Mouse (Mus musculus) MEL-GATA-1-ER (cell line): ENCODE data around the gene Tenm2.

Experiments
- DNase-seq: peaks from one replicate; pipeline ENCODE4 v3.0.0-alpha.2; 2012; ENCODE audit warnings: low read depth; ENCODE audit errors: extremely low read depth

Tenm2 gene

DNA sequence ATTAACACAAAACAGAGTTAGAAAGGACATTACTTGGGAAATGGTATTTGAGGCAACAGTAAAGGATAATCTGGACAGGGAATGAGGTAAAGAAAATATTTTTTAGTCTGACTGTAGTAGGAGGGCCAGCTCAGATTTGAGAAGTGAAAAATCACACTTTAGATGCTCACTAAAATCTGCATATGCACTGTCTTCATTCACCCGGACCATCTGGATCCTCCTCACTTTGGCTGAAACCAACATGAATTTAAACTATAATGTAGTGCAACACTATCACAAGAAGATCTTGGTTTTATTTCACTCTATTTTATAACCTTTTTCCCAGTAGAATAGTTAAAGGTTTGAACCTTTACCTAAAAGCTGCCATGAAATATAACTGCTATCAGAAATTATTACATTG is 326.7 kb downstream of the Tenm2 start:
- no peak for DNase-seq

DNA sequence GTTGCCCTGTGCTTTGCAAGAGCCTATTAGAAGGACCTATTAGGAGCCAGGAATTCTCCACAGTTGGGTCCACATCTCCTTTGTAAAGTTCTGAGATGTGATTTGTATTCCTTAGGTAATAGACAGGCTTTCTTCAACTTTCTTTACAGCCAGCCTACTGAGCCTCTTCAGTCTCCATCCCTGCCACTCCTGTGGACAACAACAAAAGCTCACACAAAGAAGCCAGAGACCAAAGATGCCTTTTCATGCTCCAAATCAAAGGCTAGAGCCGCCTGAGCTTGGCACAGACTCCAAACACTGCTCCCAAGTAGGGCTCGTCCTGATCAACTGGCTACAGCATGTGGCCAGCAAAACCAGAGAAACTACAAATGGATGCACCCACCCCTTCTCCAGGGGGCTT is 333.5 kb downstream of the Tenm2 start:
- no peak for DNase-seq

- no peak for DNase-seq
Observed at GRCm38 (mm10) chr11:36893061-36893460, 342.7 kb downstream of the Tenm2 start.

GRCm38 (mm10) chr11:36891106-36891505 is 344.7 kb downstream of the Tenm2 start:
- no peak for DNase-seq

GRCm38 (mm10) chr11:36887490-36887889 is 348.3 kb downstream of the Tenm2 start:
- no peak for DNase-seq

DNA sequence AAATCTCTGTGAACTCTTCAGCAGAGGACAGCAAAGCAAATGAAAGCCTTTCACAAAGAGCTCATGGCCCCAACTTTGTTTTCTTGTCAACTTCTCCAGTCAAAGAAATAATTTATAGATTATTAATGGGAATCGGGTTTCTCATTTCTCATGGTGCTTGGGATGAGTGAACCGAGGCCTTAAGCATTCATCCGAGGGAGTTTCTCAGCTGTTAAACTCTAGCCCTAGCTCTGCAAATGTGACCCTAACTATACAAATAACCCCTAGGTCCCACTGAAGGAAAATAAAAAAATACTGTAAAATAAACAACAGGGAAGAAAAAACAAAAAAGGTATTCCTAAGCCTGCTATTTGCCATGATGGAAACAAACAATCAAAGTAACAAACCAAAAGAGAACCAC is 349.6 kb downstream of the Tenm2 start:
- DNase-seq, result no peak

DNA sequence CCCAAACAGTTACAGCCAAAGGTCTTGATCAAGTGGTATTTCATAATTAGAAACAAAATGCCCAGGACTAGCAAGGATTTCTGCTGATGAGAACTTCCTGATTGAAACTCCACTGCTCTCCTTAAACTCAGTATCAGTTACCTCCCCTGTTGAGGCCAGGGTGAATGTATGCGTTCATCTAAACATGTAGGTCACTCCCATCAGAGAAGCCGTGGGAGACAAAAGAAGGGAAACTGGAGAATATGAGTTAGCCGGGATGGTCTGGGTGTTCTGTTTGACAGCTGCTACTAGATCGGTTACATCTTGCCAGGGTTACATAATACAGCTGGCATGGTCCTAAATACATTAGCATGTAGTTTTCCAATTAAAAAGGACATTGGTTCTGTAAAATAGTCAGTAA is 362.8 kb downstream of the Tenm2 start:
- DNase-seq, result no peak

- DNase-seq, result no peak
Observed at GRCm38 (mm10) chr11:36870548-36870947, 365.2 kb downstream of the Tenm2 start.

DNA sequence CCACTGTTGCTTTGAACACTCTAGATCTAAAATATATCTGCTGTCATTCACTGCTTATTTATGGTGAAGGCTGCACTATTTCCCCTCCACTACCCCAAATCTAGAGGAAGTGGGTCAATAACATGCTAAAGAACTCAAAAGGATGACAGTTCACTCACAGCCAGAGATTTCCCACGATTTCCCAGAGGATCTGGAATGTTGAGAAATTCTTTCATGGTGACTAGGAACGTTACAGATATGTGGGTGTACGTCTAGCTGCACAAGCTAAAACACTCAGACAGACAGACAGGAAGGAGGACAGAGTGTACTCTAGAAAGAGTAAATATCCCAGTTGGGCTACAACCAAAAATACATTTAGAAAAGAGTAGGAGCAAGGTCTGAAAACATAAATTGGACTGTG is 384.1 kb downstream of the Tenm2 start:
- DNase-seq, result no peak

DNA sequence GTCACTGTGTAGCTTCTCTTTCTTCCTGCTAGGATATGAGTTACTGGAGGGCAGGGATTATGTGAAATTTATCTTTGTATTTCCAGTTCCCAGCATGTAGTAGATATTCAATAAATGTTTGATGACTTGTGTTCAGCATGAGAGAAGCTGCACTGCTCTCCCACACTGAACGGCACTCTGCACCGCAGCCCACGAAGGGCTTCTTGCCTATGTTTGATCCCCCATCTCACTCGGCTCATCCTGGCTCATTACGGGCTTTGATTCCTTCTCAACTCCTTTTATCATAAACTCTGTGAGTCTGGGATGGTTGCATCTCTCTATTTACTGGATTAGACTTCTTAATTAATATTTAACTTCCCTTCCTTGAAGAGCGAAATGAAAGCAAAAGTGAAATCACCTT is 388.3 kb downstream of the Tenm2 start:
- no peak for DNase-seq

DNA sequence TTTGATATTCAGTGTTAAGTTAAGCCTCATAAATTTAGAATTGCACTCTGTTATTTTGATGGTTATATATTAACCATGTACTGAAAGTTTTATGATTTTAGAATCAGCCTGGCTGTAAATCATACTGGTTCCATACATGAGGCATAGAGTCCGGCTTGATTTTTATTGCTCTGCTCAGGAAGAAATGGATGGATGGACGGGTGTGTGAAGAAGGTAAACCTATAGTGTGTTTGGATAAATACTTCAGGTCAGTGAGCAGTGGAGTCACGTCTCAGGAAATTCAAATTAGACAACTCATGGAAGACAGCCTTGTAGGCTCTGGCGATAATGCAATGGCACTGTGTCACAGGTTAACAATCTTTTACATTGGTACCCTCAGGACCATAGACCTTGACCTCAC is 402.9 kb downstream of the Tenm2 start:
- DNase-seq, result no peak

GRCm38 (mm10) chr11:36831511-36831910 is 404.3 kb downstream of the Tenm2 start:
- no peak for DNase-seq

GRCm38 (mm10) chr11:36824666-36825065 is 411.1 kb downstream of the Tenm2 start:
- no peak for DNase-seq

DNA sequence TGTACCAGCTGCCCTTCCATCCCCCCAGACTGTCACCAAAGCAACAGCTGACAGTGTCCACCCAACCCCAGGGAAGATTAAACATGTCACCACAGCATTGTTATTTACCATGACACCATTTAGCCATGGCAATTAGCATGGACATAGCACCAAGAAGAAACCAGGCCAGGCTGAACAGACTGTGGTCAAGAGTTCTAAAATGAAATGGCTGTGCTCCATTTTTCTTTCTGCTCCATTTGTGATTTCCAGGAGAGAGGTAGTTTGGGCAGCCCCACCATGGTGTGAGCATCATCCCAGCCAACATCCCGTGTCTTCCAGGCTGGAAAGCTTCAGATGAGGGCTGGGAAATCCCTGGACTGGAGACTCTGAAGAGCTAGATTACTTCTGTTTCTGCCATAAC is 431.1 kb downstream of the Tenm2 start:
- no peak for DNase-seq

DNA sequence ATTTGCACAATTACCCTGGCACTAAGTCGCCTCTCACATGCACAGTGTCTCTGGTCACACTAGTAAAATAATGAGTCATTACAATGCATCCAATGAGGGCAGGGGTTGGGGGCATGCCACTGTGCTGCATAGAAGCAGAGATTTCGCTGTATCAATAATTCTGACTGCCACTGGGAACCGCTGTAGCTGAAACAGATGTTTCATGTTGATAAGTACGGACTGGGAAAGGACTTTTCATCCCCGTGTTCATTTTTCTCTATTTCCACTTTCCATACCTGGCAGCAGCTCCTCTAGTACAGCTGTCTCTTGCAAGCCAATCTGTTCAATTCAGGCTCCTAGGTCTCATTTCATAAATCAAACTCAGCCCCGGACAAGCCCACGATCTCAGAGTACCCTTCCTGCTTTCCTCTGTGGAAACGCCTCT is 433.5 kb downstream of the Tenm2 start:
- DNase-seq, result no peak

GRCm38 (mm10) chr11:36801683-36802082 is 434.1 kb downstream of the Tenm2 start:
- DNase-seq, result no peak

DNA sequence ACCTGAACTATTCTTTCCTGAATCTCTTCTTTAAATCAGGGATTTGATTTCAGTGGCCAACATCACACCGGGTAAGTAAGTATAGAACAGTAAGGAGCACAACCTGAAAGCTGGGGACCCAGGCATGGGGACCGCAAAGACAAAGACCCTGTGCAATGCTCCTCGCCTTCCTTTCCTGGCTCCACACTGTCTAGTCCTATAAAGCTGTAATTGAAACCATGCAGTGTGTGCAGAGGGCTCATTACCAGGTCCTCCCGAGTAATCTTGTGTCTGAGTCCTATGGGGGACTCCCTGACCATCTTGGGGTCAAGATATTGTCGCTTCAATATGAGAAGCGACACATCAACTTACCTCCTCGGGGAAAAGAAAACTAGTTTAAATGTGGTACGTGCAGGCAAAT is 436.4 kb downstream of the Tenm2 start:
- DNase-seq, result no peak

DNA sequence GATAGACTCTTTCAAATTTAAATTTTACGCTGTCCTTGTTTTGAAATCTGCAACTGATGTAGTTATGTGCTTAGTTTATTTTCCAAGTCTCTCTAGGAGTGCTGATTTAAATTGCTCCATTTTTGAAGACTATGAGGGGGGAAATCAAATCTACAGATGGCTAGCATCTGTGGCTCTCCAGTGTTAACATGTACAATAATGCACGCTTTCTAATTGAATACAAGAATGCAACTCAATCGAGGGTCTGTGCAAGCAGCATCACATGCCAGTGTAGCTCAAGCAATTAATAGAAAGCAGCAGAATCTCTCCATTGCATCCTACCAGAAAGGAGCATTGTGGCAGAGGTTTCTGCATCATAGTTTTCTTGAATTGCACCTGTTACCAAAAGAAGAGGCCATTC is 477.8 kb downstream of the Tenm2 start:
- no peak for DNase-seq

DNA sequence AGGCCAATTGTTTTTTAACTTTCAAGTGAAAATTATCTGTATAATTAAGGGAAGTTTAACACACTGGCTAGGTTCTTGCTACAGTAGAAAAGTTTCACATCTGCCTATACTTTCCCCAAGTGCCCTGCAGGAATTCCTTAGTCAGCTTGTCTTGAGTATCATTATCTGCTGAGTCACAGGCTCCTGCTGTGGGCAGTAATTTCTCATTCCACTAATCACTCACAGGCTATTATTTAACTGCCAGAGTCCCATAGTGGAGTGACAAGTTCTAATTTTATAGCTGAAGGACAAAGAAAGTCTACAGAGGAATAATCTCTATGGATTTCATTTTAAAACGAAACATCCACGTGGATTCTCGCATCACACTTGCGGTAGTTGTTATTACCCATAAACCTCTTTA is 489.5 kb downstream of the Tenm2 start:
- no peak for DNase-seq

DNA sequence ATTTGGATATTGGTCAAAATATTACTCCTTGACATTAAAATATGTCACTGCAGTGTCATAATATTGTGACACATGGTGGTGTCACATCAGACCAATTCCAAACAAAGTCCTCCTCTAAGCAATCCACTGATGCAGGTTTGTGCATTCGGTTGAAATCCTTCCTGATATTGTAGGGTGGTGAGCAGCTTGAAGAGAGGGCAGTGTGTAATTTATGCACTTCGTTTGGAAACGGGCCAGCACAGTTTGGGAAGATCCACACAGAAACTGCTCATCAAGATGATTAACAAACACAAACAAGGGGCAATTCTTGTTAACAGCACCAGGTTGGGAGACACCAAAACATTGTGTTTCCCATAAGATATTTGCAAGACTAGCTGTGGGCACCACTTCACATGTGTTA is 508.0 kb downstream of the Tenm2 start:
- no peak for DNase-seq

DNA sequence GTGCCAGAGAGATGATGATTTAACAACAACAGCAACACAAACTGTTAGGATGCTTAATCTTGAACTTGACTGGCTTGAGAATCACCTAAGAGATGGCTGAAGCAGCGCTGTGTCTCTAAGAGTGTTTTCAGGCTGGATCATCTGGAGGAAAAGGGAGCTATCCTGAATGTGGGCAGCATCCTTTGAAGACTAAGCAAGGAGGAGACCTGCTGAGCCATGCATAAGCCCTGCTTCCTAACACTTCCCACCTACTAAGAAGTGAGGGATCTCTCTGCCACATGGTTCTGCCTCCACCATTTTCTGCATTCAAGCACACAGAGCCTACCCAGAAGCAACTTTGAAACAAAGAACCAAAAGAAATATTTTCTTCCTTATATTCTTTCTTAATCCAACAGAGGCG is 532.9 kb downstream of the Tenm2 start:
- DNase-seq, result no peak

- DNase-seq, result no peak
Observed at GRCm38 (mm10) chr11:36700951-36701350, 534.8 kb downstream of the Tenm2 start.

DNA sequence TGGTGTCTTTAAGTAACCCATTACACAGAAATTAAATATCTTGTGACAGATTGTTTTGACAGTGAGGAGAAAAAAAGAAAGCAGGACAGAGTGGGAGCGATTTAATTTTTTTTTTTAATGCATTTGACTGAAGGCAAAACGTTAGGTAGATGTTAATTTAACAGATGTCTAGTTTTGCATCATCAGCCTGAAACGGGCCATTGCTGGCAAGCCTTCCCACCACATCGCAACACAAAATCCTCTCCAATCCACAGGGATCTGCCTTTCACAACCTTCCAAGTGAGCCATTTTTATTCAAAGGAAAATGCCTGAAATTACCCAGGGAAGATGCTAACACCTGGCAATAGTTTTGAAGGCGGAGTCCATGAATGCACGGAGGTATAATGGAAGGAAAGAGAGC is 535.6 kb downstream of the Tenm2 start:
- DNase-seq, result no peak

DNA sequence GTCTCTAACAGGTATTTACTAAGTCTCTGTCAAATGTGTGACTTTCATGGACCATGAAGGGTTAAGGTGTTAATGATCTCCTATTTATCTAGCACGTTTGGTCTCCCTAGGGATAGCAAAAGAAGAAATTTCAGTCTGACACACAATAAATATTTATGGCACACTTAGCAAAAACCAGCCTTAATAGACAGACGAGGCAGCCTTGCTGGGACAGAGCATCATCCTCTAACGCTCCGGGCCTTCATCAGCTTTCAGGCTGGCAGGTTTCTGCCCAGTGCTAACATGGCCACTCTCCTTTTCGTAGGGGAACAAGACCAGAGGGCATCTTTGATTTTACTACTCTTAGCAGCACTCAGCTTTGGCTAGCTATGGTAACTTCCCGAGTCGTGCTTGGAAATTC is 537.5 kb downstream of the Tenm2 start:
- DNase-seq, result no peak

- no peak for DNase-seq
Observed at GRCm38 (mm10) chr11:36697816-36698215, 537.9 kb downstream of the Tenm2 start.
